Mouse (Mus musculus) erythroid progenitor cell, adult 5-6 weeks (primary cell): Measurements from ENCODE around the gene Psmb3. TPM values are rescaled to one million over a fixed set of nuclear protein-coding genes. Genes with fewer than 3 reads are reported as not detected.

Experiments used
- ATAC-seq: replicated peaks from 2 replicates; pipeline ENCODE4 v1.8.0; 2016; ENCODE audit warnings: moderate number of reproducible peaks, mild to moderate bottlenecking, moderate TSS enrichment, inconsistent platforms; ENCODE audit not compliant: poor library complexity, low FRiP score, severe bottlenecking
- total RNA-seq, 2 experiments: library from RNA; stranded (forward) in 1 of 2; stranded (reverse) in 1 of 2; fragments of 150-400 nt in 1 of 2; fragments of 186-747, 209-891 nt in 1 of 2; gene quantifications; 2 replicates each; pipeline versions ENCODE4 v1.2.3 to v1.2.4; 2015 to 2017; ENCODE audit warnings: low replicate concordance in 2 of 2

Psmb3 gene
- total RNA-seq, 2 experiments from 2014 or later, result 7.9 to 50.7 TPM

GRCm38 (mm10) chr11:97666221-97666620, 37.0 kb upstream of the Psmb3 start:
- no peak for ATAC-seq

- ATAC-seq, result no peak
These were observed 36.4 kb upstream of the Psmb3 start for GRCm38 (mm10) chr11:97666794-97667193.

GRCm38 (mm10) chr11:97668160-97668559, 35.0 kb upstream of the Psmb3 start:
- no peak for ATAC-seq

GRCm38 (mm10) chr11:97669268-97669667, 33.9 kb upstream of the Psmb3 start:
- ATAC-seq, result no peak

- ATAC-seq, result no peak
These were observed 33.4 kb upstream of the Psmb3 start for GRCm38 (mm10) chr11:97669829-97670228.

- ATAC-seq, result no peak
These were observed 32.7 kb upstream of the Psmb3 start for GRCm38 (mm10) chr11:97670234-97671176.

- ATAC-seq, result no peak
These were observed 32.0 kb upstream of the Psmb3 start for GRCm38 (mm10) chr11:97671177-97671527.

- ATAC-seq, result no peak
These were observed 30.1 kb upstream of the Psmb3 start for GRCm38 (mm10) chr11:97673148-97673547.

- ATAC-seq, result no peak
These were observed 27.0 kb upstream of the Psmb3 start for GRCm38 (mm10) chr11:97676050-97676754.

- no peak for ATAC-seq
These were observed 25.8 kb upstream of the Psmb3 start for GRCm38 (mm10) chr11:97677381-97677780.

- no peak for ATAC-seq
These were observed 25.4 kb upstream of the Psmb3 start for GRCm38 (mm10) chr11:97677842-97678241.

GRCm38 (mm10) chr11:97678301-97678700, 24.9 kb upstream of the Psmb3 start:
- ATAC-seq, result no peak

GRCm38 (mm10) chr11:97680430-97680829, 22.8 kb upstream of the Psmb3 start:
- no peak for ATAC-seq

GRCm38 (mm10) chr11:97682504-97683055, 20.6 kb upstream of the Psmb3 start:
- no peak for ATAC-seq

GRCm38 (mm10) chr11:97684063-97684680, 19.0 kb upstream of the Psmb3 start:
- ATAC-seq, result no peak

- ATAC-seq, result no peak
These were observed 18.4 kb upstream of the Psmb3 start for GRCm38 (mm10) chr11:97684766-97685165.

- no peak for ATAC-seq
These were observed 17.4 kb upstream of the Psmb3 start, which contains the start of gene Cisd3 for GRCm38 (mm10) chr11:97685613-97686321. Cisd3 (plus strand) TSS chr11:97685826.

- no peak for ATAC-seq
These were observed 16.8 kb upstream of the Psmb3 start for GRCm38 (mm10) chr11:97686322-97686908.

- ATAC-seq, result no peak
These were observed 16.1 kb upstream of the Psmb3 start for GRCm38 (mm10) chr11:97687061-97687460.
